Mouse (Mus musculus) spleen, adult 2 months (tissue): ENCODE results near the gene Phf12.
A peak's percentile ranks its signal among the peaks of the same experiment; 100 is the strongest.

Source experiments
- CTCF ChIP-seq: fragments of 200-500 bp; IDR thresholded peaks from 2 replicates; pipeline ENCODE4 v1.5.1; 2011; ENCODE audit warnings: mild to moderate bottlenecking, inconsistent platforms; ENCODE audit not compliant: insufficient read depth, insufficient read length, insufficient replicate concordance; ENCODE audit errors: extremely low read depth
- POLR2A ChIP-seq: fragments of 200-500 bp; IDR thresholded peaks from 2 replicates; pipeline ENCODE4 v1.6.1; 2011; ENCODE audit warnings: low read depth, low read length, inconsistent platforms

GRCm38 (mm10) chr11:78059833-78060757, 77.5 kb downstream of the Phf12 start:
- TF ChIP-seq CTCF = peak; percentile 82; the same call in 1 of the 2 replicates
- no peak for TF ChIP-seq POLR2A
